Mouse (Mus musculus) right cerebral cortex, postnatal 4 days (tissue): ENCODE data around the gene Gas6.

Experiments used
- DNase-seq: peaks from one replicate; pipeline ENCODE4 v3.0.0-alpha.2; 2022

Gas6 gene

GRCm38 (mm10) chr8:13493858-13494631, at the start of gene Gas6:
TSS of gene Gas6 (minus strand) at chr8:13494490.
- DNase-seq, result peak; percentile 81

DNA sequence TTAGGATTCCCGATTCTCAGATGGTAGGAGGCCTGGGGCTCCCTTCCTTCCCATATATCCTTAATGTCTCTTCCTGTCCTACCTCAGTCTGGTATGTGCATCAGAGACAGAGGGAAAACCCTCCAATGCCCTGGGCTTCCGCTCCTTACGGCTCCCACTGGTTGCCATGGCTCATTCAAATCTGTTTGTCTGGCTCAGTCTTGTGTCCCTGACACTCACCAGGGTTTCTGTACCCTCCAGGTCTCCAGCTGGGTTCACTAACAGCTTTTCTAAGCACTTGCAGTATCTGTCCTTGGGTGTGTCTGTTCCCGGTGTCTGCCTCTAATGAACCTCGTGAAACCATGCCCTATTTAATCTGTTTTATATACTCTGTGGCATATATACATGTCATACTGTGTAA, 47.2 kb upstream of the Gas6 start:
- DNase-seq, result no peak

DNA sequence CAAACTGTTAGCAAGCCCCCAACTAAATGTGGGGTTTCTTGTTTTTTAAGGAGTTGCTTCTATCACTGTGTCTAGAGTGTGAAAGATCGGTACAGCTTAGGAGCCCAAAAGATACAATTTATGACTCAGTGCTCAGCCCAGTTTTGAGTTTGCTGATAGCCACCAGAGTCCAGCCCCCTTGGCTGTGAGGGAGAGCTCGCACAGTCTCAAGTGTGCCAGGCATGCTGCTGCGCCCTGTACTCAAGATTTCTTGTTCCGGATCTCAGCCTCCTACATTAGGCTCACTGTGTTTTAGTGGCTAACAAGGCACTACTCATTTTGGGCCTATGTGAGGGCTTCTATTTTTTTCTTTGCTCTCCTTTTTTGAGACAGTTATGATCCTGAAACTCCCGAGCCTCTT, 45.8 kb upstream of the Gas6 start:
- DNase-seq, result no peak

GRCm38 (mm10) chr8:13538821-13539220, 44.5 kb upstream of the Gas6 start:
- DNase-seq, result peak; percentile 53

DNA sequence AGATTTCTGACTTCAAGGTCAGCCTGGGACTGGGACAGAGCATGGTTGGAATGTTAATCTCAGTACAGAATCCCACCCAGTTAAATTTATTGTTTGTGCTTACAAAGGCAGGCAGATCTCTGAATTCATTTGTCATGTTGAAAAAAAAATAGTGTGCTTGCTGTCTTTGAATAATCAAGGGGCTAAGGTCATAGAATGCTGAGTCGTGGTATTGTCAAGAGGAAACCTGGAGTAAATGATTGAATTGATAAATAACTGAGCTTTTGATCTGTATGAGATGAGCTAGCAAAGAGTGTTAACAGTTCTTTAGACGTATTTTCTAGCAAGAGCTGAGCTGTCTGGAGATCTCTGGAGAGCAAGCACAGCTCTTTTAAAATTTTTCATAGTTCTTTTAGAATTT, 42.8 kb upstream of the Gas6 start:
- DNase-seq, result no peak

DNA sequence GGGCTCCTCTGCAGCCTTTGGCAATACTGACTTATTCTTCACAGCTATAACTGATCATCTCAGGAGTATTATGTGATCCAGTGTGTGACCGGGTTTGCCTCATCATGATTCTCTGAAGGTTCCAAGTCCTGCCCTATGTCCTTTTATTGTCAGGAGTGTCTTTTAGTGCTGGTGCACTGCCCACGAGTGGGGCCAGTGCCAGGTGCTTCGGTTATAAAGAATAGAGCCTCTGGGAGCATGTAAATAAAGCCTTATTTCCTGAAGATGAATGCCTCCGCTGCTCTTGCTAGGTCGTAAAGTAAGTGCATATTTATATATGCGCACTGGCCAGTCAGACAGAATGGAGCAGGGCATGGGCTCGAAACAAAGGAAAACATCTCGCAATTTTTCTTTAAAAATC, 38.8 kb upstream of the Gas6 start:
- no peak for DNase-seq

DNA sequence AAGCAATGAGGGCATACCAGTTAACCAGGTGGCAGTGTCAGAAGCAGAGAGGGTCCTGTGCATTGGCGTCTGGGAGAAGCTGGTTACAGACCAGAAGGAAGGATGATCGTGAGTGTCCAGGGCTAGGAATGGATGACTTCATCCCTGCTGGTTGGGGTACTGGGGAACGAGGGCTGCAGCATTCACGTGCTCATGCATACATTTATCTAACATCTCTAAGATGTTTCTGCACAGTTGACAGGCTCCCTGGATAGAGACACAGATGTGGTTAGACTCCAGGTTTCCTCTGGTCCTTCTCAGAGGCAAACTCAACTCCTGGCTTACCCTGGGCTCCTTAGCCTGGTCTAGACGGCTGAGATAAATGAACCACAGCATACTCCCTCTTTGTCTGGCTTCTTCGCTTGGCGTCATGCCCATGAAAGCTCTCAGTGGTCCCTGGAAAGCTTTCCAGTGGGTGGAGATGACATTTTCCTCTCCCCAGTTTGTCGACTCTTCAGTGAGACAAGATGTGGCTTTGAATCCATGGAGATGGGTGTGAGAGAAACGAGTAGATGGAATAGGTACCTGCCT, 37.4 kb upstream of the Gas6 start:
- no peak for DNase-seq

- DNase-seq, result peak; percentile 67
These were observed 36.7 kb upstream of the Gas6 start for GRCm38 (mm10) chr8:13530941-13531340.

- no peak for DNase-seq
These were observed 36.1 kb upstream of the Gas6 start for GRCm38 (mm10) chr8:13530401-13530800.

- DNase-seq, result peak; percentile 71
These were observed 35.6 kb upstream of the Gas6 start for GRCm38 (mm10) chr8:13529891-13530316.

GRCm38 (mm10) chr8:13529011-13529840, 34.9 kb upstream of the Gas6 start:
- DNase-seq, result no peak

- no peak for DNase-seq
These were observed 27.1 kb upstream of the Gas6 start for GRCm38 (mm10) chr8:13521392-13521791.

DNA sequence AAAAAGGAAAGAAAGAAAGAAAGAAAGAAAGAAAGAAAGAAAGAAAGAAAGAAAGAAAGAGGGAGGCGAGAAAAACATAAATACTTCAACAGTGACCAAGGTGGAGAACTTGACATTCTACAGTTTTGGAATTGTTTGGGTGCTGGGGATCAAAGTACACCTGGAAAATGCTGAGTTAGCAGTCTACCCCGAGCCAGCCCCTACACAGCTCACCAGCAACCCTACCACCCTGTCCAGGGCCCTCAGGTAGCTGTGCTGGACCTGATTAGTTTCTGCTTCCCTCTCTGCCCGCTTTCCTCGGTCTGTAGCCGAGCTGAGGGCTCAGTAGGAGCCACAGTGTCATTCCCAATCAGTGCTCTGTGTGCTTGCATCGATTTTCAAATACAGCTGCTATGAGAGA, 26.1 kb upstream of the Gas6 start:
- DNase-seq, result no peak

DNA sequence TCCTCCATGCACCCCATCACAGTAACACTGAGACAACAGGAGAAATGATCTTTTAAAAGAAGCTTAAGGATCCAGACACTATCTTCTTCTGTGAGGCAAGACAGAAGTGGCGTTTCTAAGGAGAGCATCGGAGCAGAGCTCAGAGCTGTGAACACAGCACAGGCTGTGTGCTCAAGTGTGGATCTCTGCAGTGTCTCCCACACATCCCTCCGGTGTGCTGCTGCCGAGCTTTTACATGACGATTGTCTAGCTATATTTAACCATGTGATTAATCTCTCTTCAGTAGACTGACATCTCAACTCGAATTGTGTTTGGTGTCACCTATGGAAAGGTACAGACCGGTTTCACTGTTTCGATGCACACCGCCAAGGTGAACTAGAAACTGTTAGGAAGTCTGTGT, 25.2 kb upstream of the Gas6 start:
- DNase-seq, result no peak

DNA sequence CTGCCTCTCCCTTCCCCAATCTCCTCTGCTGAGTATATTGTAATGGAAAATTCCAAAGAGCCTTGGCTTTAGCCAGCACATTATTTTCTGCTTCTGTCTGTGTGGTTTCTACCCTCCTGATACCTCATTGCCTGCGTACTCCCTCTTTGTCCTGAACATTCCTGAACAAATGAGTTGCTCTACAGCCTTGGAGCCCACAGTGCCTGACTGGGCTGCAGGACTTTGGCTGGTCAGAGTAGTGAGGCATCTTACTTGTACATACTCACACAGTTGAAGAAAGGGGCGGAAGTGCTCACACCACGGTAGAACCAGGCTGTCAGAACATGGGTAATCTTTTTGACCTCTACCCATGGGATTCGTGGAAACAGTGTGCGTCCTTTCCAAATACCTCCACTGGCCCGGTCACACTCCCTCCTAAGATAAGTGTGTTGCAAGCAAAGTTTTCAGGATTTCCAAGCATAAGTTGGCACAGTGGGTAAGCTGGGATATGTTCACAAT, 23.0 kb upstream of the Gas6 start:
- DNase-seq, result no peak

GRCm38 (mm10) chr8:13516728-13517127, 22.4 kb upstream of the Gas6 start:
- DNase-seq, result no peak

GRCm38 (mm10) chr8:13516011-13516442, 21.7 kb upstream of the Gas6 start:
- DNase-seq, result no peak

GRCm38 (mm10) chr8:13513556-13514370, 19.5 kb upstream of the Gas6 start:
- DNase-seq, result no peak

- DNase-seq, result no peak
These were observed 18.4 kb upstream of the Gas6 start for GRCm38 (mm10) chr8:13512677-13513076.

- DNase-seq, result no peak
These were observed 17.7 kb upstream of the Gas6 start for GRCm38 (mm10) chr8:13512016-13512415.

- DNase-seq, result no peak
These were observed 13.1 kb upstream of the Gas6 start for GRCm38 (mm10) chr8:13507284-13507937.

- DNase-seq, result peak; percentile 34
These were observed 12.6 kb upstream of the Gas6 start for GRCm38 (mm10) chr8:13506849-13507248.
